Mouse (Mus musculus) E14TG2a.4 (cell line): ENCODE measurements at regions not wholly inside any gene's neighbourhood (a gene's known extent, or its start where the extent isn't known, plus 50 kb on each side); places are given as distances from the start of the nearest gene placed in this dataset.

ENCODE experiments used
- CTCF ChIP-seq: conservative IDR thresholded peaks from 2 replicates; pipeline ENCODE4 v1.5.1; 2014; ENCODE audit warnings: low read length
- NANOG ChIP-seq: IDR thresholded peaks from 2 replicates; pipeline ENCODE4 v1.6.1; 2014; ENCODE audit warnings: borderline replicate concordance, low read length, mixed read lengths
- POU5F1 ChIP-seq: IDR thresholded peaks from 2 replicates; pipeline ENCODE4 v1.6.1; 2014; ENCODE audit warnings: low read length, borderline replicate concordance

DNA sequence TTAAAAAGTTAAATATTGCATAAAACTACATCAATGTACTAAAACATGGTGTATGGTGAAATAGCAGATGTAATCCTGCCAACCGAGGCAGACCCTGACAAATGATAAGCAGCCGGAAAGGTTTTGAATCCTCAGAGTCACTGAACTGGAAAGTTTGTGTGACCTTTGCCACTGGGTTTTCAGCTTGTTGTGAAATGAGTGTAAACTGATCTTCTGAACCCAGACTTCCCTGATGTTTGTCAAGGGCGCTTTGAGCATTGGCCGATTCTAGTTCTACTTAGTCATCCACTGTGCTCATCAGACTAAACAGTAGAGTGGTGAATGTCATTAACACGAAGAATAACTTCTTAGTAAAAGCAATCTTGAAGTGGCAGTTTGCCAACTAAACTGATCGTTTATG is 505.3 kb downstream of the Col12a1 start:
- TF ChIP-seq CTCF (no peak), POU5F1 (no peak), NANOG (no peak)
